Mouse (Mus musculus) left cerebral cortex, postnatal 25 days (tissue): ENCODE data around the gene Rnf169. TPM values are rescaled to one million over a fixed set of nuclear protein-coding genes. Genes with fewer than 3 reads are reported as not detected.

Experiments used
- DNase-seq, 2 experiments: peaks; one replicate each; pipeline ENCODE4 v3.0.0; 2022; ENCODE audit warnings: low spot score in 2 of 2, mixed read lengths in 1 of 2
- intact Hi-C: fragments of 180-260 bp; cut with DNase I; formaldehyde crosslinking; loops from one replicate; pipeline ENCODE4 v1.15.1; 2025
- total RNA-seq, 2 experiments: library from RNA; stranded (reverse); gene quantifications; 2 replicates each; pipeline ENCODE4 v1.2.3; 2021

Rnf169 gene
- total RNA-seq, 2 experiments from 2014 or later: 45.6 to 50.8 TPM

GRCm38 (mm10) chr7:99911038-99911437 is 69.2 kb downstream of the Rnf169 start:
- DNase-seq: no peak
- intact Hi-C loops: no loop called here

DNA sequence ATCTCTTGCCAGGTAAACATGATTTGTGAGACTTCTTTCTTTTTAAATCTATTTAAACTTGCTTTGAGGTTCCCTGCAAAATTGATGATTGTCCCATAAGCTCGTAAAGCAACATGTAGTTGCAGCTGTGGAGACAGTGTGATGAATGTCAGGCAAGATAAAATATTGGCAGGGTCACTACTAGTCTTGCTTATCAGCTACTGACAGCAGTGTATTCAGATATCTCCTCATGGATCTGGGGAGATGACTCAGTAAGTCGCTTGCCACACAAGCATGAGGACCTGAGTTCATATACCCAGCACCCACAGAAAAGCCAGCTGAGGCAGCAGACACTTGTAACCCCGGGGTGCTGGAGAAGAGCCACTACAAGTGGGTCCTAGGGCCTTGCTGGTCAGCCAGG is 72.8 kb downstream of the Rnf169 start:
- intact Hi-C loops: no loop called here
- no peak for DNase-seq

DNA sequence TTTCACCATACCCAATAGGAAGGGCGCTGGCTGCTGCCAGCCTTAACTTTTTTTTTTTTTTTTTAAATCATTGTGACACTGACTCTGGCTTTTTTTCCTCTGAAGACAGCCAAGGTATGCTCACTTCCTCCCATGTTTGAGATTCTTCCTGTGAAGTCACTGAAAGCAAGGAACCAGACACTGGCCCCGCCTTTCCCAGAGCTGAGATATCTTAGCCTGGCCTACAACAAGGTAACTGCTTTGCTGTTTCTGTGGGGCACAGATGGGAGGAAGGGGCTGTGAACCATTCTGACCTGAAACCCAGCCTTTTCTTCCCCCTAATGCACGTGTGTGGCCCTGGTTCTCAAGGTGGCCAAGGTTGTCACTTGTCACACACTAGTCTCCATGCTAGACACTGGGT is 73.9 kb downstream of the Rnf169 start:
- DNase-seq: no peak
- intact Hi-C loops: no loop called here

DNA sequence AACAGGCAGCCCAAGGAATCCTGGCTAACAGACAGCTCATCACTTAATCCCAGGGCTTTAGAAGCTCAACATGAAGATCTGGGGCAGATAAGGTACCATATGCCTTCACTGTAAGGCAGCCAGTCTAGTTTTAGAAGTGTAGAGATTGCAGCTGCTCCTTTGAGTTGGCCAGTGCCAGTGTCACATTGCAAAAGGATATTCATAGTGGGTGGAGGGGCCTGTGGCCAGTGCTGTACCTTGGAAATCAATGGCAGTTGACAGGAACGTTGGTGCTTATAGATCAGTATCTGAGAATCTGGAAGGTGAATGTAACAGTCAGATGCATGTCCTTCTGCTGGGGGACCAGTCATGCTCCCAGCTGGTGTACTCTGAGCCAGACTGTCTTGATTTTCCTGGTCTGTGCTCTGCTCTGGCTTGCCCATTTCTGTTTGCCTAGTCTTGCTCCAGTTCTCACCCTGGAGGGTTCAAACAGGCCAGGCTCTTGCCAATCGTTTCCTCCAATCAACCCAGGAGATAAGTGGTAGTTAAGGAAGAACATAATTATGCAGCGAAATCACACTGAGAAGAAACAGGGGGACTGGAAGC is 75.7 kb downstream of the Rnf169 start:
- intact Hi-C loops: no loop called here
- no peak for DNase-seq

GRCm38 (mm10) chr7:99902918-99903665 is 77.2 kb downstream of the Rnf169 start:
- DNase-seq: no peak
- intact Hi-C loops: no loop called here

GRCm38 (mm10) chr7:99902208-99902607 is 78.0 kb downstream of the Rnf169 start:
- intact Hi-C loops: no loop called here
- DNase-seq: peak; percentile 37 to 89

GRCm38 (mm10) chr7:99896905-99897304 is 83.3 kb downstream of the Rnf169 start:
- DNase-seq: no peak
- intact Hi-C loops: no loop called here

DNA sequence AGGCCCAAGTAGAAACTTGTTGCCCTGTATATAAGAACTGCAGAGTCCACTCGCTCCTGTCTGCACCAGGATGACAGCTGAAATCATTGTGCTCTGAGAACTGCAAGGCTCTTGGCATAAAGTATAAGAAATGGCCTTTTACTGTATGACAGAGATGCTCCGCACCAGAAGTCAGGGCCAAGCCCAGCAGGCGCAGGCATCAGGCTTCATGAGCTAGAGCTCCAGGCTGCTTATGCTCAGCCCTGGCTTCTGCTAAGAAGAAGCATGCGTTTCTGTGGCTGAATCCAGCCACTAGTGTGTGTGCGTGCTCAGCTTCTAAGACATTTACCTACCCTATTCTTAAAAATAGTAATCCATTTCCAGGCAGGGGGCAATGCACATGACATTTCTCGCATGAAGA is 85.8 kb downstream of the Rnf169 start:
- DNase-seq: no peak
- intact Hi-C loops: no loop called here

DNA sequence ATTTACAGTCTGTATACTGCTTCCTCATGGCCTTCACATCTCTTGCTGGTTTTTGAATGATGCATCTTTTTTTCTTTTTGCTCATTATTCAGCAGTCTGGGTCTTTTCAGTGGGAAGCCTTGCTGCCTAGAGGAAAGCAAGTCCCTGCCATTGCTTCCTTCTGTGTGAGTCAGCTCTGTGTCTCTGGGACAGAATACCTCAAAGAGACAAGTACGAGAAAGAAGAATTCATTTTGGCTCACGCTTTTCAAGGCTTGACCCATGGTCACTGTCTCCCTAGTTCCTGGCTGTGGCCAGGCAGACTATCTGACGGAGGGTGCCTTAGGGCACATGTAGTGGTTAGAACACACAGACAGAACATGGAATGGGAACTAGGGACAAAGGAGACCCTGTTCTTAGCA is 86.3 kb downstream of the Rnf169 start:
- intact Hi-C loops: no loop called here
- DNase-seq: no peak

GRCm38 (mm10) chr7:99892351-99892750 is 87.9 kb downstream of the Rnf169 start:
- intact Hi-C loops: no loop called here
- DNase-seq: no peak

DNA sequence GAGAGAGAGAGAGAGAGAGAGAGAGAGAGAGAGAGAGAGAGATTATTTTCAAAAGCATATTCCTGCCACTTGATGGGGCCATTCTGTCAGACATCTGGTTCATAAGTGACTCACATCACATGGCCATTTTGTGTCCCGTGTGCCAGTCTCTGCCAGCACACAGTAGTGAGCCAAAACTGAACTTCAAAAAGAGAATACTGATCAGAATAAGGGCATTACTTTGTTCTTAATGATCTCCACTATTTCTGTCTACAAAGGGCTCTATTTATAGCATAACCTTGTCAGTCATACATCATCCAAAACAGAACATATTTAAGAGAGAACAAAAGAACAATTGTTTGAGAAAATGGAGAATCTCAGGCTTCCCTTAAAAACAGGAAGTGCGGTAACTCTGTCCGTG is 88.8 kb downstream of the Rnf169 start:
- intact Hi-C loops: no loop called here
- peak in 1 of 2 experiments; percentile 20 for DNase-seq

DNA sequence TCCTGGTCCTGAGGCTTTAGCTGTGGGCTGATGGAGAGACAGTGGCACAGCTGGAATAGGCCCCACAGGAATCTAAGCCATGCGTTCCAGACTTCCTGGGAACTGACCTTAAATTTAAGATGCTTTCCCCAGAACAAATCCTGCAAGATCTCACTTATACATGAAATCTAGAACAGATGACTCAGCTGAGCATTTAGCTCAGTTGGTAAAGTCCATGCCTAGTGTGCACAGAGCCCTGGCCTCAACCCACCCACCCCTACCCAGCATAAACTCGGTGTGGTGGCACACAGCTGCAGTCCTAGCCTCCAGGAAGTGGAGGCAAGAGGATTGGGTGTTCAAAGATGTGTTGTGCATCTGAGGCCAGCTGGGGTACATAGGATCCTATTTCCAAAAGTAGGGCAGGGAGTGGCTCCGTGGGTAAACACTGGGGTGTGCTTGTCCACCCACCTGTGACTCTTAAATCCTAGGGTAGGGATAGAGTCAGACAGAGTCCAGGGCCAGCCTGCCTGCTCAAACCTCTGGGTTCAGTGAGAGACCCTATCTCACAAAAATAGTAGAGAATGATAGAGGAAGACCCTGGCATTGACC is 90.0 kb downstream of the Rnf169 start:
- intact Hi-C loops: no loop called here

DNA sequence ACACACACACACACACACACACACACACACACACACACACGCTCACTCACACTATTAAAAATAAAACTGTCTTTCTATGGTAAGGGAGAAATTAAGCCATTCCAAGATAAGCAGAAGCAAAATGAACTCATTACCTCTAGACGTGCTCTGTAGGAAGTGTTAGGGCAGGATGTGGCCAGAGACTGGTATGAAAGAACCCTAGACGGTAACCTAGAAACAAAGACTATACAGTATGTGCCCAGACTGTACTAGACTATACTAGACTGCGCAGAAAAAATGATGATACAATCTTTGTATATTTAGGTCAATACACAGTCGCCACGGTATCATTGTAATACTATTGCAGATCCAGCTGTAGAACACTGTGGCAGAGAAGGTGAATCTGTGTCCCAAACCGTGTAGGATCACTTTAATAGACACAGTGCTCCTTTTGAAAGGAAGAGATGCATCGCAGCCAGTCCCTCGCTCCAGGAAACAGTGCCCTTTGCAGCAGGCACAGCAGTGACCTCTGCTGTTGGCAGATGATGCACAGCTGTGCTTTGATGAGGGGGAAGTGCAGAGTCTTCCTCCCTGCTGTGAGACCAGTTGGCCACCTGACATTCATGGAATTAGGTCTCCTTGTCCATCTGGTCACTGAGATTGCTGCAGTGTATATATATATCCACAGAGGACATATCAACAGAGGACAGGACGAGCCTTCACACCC is 90.9 kb downstream of the Rnf169 start:
- DNase-seq: no peak
- intact Hi-C loops: no loop called here

More for the DNA sequence above, 90.0 kb downstream of the Rnf169 start:
- peak in 1 of 2 experiments; percentile 42 for DNase-seq

GRCm38 (mm10) chr7:99887743-99888142 is 92.5 kb downstream of the Rnf169 start:
- DNase-seq: no peak
- intact Hi-C loops: no loop called here

GRCm38 (mm10) chr7:99887230-99887735 is 93.0 kb downstream of the Rnf169 start:
- DNase-seq: peak in 1 of 2 experiments; percentile 18
- intact Hi-C loops: no loop called here

DNA sequence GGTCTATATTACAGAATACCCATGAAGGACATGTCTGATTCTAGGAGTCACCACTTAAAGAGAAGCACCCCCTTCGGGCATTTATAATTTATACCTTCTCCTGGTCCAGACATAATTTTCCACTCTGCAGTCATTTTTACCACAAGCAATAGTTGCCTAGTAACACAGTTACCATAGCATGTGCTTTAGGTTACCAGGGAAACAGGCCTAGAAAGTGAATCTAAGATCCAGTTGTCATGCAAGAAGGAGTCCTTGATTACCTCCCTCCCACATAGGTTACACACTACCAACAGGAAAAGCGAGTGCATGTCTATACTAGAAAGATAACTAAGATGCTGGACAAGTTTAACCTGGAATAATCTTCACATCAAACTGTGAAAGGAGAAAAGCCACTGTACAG is 102.0 kb downstream of the Rnf169 start:
- intact Hi-C loops: loop anchor here (5.0 to 10.0 kb wide), 2 partner anchors 51 to 353 kb away; partner anchors contain the start of gene Neu3
- peak in 1 of 2 experiments; percentile 68 for DNase-seq

GRCm38 (mm10) chr7:99876345-99876744 is 103.9 kb downstream of the Rnf169 start:
- intact Hi-C loops: loop anchor here (1.0 to 10.0 kb wide), 4 partner anchors 49 to 352 kb away; partner anchors contain the start of gene Neu3
- peak; percentile 90 to 94 for DNase-seq

DNA sequence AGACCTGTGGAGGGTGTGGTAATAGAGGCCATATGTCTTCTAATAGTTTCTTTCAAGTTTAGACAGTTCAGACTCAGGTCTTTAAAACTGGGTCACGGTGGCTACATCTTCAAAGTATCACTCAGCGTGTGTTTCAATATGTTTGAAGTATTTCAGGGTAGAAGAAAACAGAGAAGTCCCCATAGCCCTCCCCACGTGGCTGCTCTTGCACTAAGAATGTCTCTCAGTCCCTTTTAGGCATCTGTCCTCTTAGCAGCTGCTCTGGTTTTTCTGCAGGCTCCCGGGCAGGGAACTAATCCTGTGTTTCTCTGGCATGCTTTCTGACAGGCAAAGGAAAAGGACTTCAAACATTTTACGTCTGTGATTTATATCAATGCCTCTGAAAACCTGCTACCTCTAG is 104.4 kb downstream of the Rnf169 start:
- no peak for DNase-seq
- intact Hi-C loops: loop anchor here (1.0 to 10.0 kb wide), 4 partner anchors 49 to 351 kb away; partner anchors contain the start of gene Neu3

DNA sequence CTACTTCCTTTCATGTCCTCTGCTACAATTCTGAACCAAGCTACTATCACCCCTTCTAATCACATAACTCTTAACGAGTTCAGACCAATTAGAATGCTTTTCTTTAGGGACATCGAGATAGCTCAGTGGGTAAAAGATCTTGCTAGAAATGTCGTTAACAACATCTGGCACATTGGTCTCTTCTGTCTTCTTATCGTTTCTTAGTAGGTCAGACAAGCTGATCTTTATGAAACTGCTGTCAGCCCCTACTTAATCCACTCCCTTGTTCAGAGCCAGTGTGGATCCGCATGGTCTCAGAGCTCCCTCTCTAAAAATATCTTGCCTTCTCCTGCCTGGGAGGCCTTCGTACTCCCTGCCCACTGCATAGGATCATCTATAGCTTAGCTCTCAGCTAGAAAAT is 106.3 kb downstream of the Rnf169 start:
- DNase-seq: no peak
- intact Hi-C loops: loop anchor here (10.0 kb wide), 1 partner anchor 349 kb away; no protein-coding TSS in a partner anchor
